ENCODE assay signal across 13 mouse cellular contexts in the genomic region with DNA sequence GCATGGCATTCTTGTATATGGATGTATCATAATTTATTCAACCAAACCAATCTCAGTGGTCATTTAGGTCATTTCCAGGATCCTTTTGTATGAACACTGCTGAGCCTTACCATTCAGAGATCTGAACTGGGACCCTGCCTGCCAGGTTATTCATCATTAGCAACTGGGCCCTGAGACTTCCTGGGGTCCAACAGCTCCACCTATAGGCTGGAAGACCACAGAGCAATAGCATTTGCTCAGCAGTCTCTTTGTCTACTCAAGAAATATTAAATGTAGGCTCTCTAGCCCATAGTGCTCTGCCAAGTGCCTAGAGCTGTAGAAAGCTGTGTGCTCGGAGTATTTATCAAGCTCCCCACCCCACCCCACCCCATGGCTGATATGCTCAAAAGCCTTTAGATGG.
DNase-seq lines count a peak whose midpoint lies in the region; ATAC-seq and TF ChIP-seq lines count a peak whose summit lies in the region.
"Had no signal": no experiment of that assay in that cellular context is flagged by ENCODE, and none has a peak within 500 bp of the region (broad histone marks: within the 10 kb centered on the region; RNA-seq: fewer than 3 reads in every experiment).

No protein-coding gene starts in this region.

- no peak for DNase-seq in liver, postnatal 0 days
- no peak for DNase-seq in liver, embryonic 11.5 days (ENCODE audit: low spot score)
- peak; percentile 3 for DNase-seq in adipocyte (ENCODE audit: low spot score)
- no peak for DNase-seq in stomach, postnatal 0 days (ENCODE audit: low spot score)
- DNase-seq in Muller cell, postnatal 12 days (ENCODE audit: inconsistent ontology term), result no peak
- DNase-seq in urinary bladder, postnatal 36 days (ENCODE audit: low spot score in 2 of 2), result no peak
- DNase-seq: cerebellum, adult 2 months; kidney, adult 2 months; lung, postnatal 36 days; midbrain, embryonic 14.5 days had no signal

- ATAC-seq in liver, postnatal 0 days, result no peak
- ATAC-seq in liver, embryonic 11.5 days (replicated peaks; ENCODE audit: low FRiP score), result no peak
- ATAC-seq in stomach, postnatal 0 days (ENCODE audit: low FRiP score, low TSS enrichment), result no peak
- ATAC-seq: liver, embryonic 12.5 days had no signal

- no peaks in the 10 kb centered on the region for H3K9me3 ChIP-seq in liver, postnatal 0 days (ENCODE audit: low read length)
- H3K9me3 ChIP-seq in liver, embryonic 11.5 days (ENCODE audit: control insufficient read depth, low read length), result no peaks in the 10 kb centered on the region
- no peaks in the 10 kb centered on the region; the same call in 1 of the 2 replicates for H3K9me3 ChIP-seq in ES-Bruce4 (replicated peaks; ENCODE audit: control insufficient read depth, insufficient read depth, low read length, poor library complexity, severe bottlenecking)
- H3K9me3 ChIP-seq in stomach, postnatal 0 days (ENCODE audit: control insufficient read depth, low read length), result no peaks in the 10 kb centered on the region
- H3K9me3 ChIP-seq: liver, embryonic 12.5 days; neural tube, embryonic 12.5 days had no signal

- WGBS in liver, postnatal 0 days (ENCODE audit: insufficient replicate concordance), result 35% methylated on average over 1 of the region's 1 CpGs
- WGBS in liver, embryonic 11.5 days, result 34% methylated on average over 1 of the region's 1 CpGs
- 46% methylated on average over 1 of the region's 1 CpGs for WGBS in stomach, postnatal 0 days

- no peaks in the 10 kb centered on the region for H3K4me1 ChIP-seq in liver, postnatal 0 days (ENCODE audit: insufficient read depth)
- no peaks in the 10 kb centered on the region for H3K4me1 ChIP-seq in liver, embryonic 11.5 days (replicated peaks; ENCODE audit: control insufficient read depth, insufficient read depth, low read length)
- no peaks in the 10 kb centered on the region for H3K4me1 ChIP-seq in ES-Bruce4 (ENCODE audit: control insufficient read depth, insufficient read depth, low read length)
- H3K4me1 ChIP-seq in stomach, postnatal 0 days (replicated peaks; ENCODE audit: control insufficient read depth, insufficient read depth), result no peaks in the 10 kb centered on the region
- H3K4me1 ChIP-seq: liver, embryonic 12.5 days; neural tube, embryonic 12.5 days had no signal

- H3K4me3 ChIP-seq in liver, postnatal 0 days (ENCODE audit: low read depth, low read length), result no peak overlapping the region
- no peak overlapping the region for H3K4me3 ChIP-seq in liver, embryonic 11.5 days (ENCODE audit: low read depth, low read length)
- H3K4me3 ChIP-seq in ES-Bruce4 (ENCODE audit: low read depth, low read length), result no peak overlapping the region
- no peak overlapping the region for H3K4me3 ChIP-seq in stomach, postnatal 0 days (ENCODE audit: low read depth, low read length)
- H3K4me3 ChIP-seq: liver, embryonic 12.5 days; neural tube, embryonic 12.5 days had no signal

- TF ChIP-seq POLR2A in ES-Bruce4 (IDR thresholded peaks at IDR 0.05; ENCODE audit: insufficient read depth, low read length), result no peak

- H3K36me3 ChIP-seq in liver, postnatal 0 days (replicated peaks; ENCODE audit: insufficient read depth, low read length), result no peaks in the 10 kb centered on the region
- H3K36me3 ChIP-seq in liver, embryonic 11.5 days (ENCODE audit: control insufficient read depth, insufficient read depth, low read length), result no peaks in the 10 kb centered on the region
- H3K36me3 ChIP-seq in ES-Bruce4 (ENCODE audit: control insufficient read depth, insufficient read depth, low read length, poor library complexity, severe bottlenecking), result no peaks in the 10 kb centered on the region
- no peaks in the 10 kb centered on the region for H3K36me3 ChIP-seq in stomach, postnatal 0 days (ENCODE audit: control insufficient read depth, insufficient read depth, low read length)
- H3K36me3 ChIP-seq: liver, embryonic 12.5 days; neural tube, embryonic 12.5 days had no signal

- H3K27ac ChIP-seq in liver, postnatal 0 days (ENCODE audit: low read depth), result no peak overlapping the region
- H3K27ac ChIP-seq in liver, embryonic 11.5 days (ENCODE audit: low read depth, low read length), result no peak overlapping the region
- no peak overlapping the region for H3K27ac ChIP-seq in ES-Bruce4 (ENCODE audit: insufficient read depth, low read length)
- no peak overlapping the region for H3K27ac ChIP-seq in stomach, postnatal 0 days (replicated peaks)
- H3K27ac ChIP-seq: liver, embryonic 12.5 days; neural tube, embryonic 12.5 days had no signal

- no peak overlapping the region for H3K4me2 ChIP-seq in liver, postnatal 0 days (ENCODE audit: low read depth, low read length)
- H3K4me2 ChIP-seq in liver, embryonic 11.5 days, result no peak overlapping the region
- H3K4me2 ChIP-seq in stomach, postnatal 0 days (replicated peaks; ENCODE audit: low read depth), result no peak overlapping the region
- H3K4me2 ChIP-seq: liver, embryonic 12.5 days; neural tube, embryonic 12.5 days had no signal

- H3K9ac ChIP-seq in liver, postnatal 0 days (replicated peaks), result no peak overlapping the region
- no peak overlapping the region for H3K9ac ChIP-seq in liver, embryonic 11.5 days (ENCODE audit: low read depth, low read length)
- H3K9ac ChIP-seq in ES-Bruce4 (ENCODE audit: low read depth, poor library complexity, severe bottlenecking), result no peak overlapping the region
- no peak overlapping the region for H3K9ac ChIP-seq in stomach, postnatal 0 days (ENCODE audit: low read length)
- H3K9ac ChIP-seq: liver, embryonic 12.5 days; neural tube, embryonic 12.5 days had no signal

- no peak for TF ChIP-seq EP300 in liver, postnatal 0 days (IDR thresholded peaks at IDR 0.05; ENCODE audit: low read depth)
- no peak for TF ChIP-seq EP300 in ES-Bruce4 (IDR thresholded peaks at IDR 0.05; ENCODE audit: insufficient read depth, low read depth, low read length)
- no peak for TF ChIP-seq EP300 in stomach, postnatal 0 days (optimal IDR thresholded peaks at IDR 0.05)

- H3K27me3 ChIP-seq in liver, postnatal 0 days (ENCODE audit: insufficient read depth, low read length), result no peaks in the 10 kb centered on the region
- H3K27me3 ChIP-seq in liver, embryonic 11.5 days (replicated peaks; ENCODE audit: control insufficient read depth, insufficient read depth, low read length), result no peaks in the 10 kb centered on the region; the same call in 1 of the 2 replicates
- no peaks in the 10 kb centered on the region for H3K27me3 ChIP-seq in ES-Bruce4 (ENCODE audit: control insufficient read depth, insufficient read depth, low read length, poor library complexity, severe bottlenecking)
- H3K27me3 ChIP-seq in stomach, postnatal 0 days (ENCODE audit: control insufficient read depth, insufficient read depth, low read length), result no peaks in the 10 kb centered on the region
- H3K27me3 ChIP-seq: liver, embryonic 12.5 days; neural tube, embryonic 12.5 days had no signal

- TF ChIP-seq CTCF in liver, postnatal 0 days (IDR thresholded peaks at IDR 0.05; ENCODE audit: low read depth), result peak; percentile 36
- peak; percentile 10 for TF ChIP-seq CTCF in ES-Bruce4 (IDR thresholded peaks at IDR 0.05; ENCODE audit: low read depth, low read length)
- TF ChIP-seq CTCF in stomach, postnatal 0 days (IDR thresholded peaks at IDR 0.05; ENCODE audit: low read depth), result peak; percentile 42
